Mouse (Mus musculus) ovary, postnatal 10 days (tissue): ENCODE measurements around the gene Ccdc186.

Experiments used
- DNase-seq: peaks from one replicate; pipeline ENCODE4 v3.0.0; 2022; ENCODE audit warnings: low spot score

Ccdc186 gene

DNA sequence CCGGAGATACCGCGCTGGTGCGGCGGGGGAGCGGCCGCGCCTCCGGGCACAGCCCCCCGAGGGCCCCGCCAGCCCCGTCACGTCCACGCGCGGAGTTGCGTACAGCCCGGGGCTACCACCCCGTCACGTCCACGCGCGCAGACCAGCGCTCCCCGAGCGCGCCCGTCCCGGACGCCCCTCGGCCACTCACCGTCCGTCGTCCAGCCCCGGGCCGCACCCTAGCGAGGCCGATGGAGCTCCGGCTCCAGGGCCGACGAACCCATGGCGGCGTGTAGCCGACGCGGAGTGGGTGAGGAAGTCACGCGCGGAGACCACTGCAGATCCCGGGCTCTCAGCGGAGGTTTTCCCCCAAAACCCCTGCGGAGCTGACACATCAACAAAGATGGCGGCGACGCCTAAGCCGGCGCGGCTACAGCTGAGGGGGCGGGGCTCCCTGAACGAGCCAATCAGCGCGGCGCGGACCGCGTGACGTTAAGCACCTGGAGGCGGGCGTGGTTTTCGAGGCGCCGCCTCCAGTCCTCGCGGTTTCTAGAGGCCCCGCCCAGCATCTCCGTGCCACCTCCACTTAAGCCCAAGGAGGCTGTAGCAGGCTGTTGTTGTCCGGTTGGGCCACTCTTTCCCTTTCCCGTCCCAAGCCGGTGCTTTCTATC lies at the start of gene Ccdc186:
Gene Ccdc186 (minus strand): TSS at position 393 of the 650 bp plus-strand sequence.
- peak; percentile 96 for DNase-seq

DNA sequence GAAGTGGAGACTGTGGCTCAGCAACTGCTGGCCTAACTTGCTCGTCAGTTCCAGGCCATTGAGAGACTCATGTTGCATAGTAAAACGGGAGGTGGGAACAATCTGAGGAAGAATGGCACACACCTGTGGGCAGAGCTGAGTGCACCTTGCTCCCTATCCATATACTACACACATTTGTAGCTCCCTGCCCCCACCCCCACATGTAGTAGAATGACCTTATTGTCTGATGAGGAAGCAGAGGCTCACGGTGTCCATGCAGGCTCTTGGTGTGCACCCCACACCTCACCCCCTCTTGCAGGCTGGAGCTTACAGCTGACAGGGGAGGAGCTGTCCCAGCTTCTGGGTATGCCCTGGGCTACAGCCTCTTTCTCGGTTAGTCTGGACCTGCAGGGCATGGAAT lies 45.7 kb upstream of the Ccdc186 start:
- no peak for DNase-seq

DNA sequence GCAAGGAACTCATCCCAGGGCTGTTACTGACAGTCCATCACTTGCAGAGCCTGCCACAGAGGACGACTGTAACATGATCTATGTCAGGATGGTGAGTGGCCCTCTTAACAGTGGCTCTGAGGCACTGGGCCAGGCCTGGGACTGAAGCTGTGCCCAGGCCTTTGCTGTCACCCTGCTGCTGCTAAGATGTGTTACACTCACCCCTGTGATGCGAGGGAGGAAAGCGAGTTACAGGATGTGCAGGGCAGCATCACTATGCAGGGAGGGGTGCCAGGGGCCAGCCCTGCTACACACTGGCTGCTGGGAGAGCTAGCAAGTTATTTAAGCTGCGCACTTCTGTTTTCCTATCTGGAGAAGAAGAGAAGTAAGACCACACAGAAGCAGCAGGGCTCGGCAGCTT lies 34.5 kb upstream of the Ccdc186 start:
- no peak for DNase-seq

DNA sequence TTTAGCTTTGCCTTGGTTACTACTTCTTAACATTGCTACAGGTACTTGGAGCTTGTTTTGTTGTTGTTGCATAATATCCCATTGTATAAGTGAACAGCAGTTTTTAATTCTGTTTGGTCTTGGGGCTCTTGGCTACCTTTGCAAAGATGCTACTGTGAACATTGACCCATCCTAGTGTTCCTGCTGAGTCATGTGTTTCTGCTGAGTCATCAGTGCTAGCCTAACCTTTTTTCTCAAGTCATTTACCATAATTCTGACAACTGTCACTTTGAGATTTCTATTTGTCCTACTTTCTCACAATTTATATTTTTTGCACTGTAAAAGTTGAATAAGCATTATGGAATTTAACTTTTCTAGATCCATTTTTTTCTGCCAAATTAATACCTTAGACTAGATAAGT lies 30.6 kb upstream of the Ccdc186 start:
- no peak for DNase-seq

DNA sequence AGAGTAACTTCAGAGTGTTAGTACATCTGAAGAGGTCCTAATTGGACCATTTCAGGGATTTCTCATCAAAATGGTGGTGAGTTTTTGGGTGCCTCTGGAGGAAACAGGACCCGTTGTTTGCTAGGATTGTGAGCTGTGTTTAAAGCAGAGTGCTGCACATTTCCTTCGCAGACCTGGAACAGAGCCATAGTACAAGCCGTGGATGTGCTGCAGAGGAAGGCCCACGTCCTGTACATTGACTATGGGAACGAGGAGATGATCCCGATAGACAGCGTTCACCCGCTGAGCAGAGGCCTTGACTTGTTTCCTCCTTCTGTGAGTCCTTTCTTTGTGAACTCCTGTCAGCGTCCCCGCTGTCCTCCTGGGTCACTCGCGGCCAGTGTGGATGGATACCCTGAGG lies 21.0 kb upstream of the Ccdc186 start:
- no peak for DNase-seq

DNA sequence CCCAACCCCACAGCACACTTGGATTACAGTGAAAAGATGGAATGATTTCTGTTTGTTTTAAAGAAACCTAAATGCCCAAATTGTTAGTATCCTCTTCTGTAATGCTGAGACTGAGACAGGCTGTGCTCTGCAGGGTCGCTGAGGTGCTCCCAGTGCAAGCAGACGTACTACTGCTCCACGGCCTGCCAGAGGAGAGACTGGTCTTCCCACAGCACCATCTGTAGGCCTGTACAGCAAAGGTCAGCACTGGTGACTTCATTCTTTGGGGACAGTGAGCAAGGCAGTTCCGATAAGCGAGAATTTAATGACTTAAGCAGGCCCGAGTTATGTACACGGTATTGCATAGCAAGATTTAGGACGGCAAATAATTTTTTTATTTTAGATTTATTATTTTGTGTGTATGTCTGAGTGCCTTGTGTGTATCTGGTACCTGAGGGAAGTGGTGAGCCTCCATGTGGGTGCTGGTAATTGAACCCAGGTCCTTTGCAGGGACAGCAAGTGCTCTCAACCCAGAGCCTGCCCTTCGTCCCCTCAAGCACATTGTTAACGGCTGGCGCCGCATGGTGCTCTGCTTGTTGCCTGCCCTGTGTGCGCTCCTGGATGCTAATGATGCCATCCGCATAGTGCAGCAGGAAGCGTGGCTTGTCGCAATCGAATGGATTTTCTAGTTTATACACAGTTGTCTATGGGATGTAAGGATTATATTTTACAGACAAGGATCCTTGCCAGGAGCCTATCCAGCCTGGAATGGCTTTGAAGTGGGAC lies 17.1 kb upstream of the Ccdc186 start:
- DNase-seq: no peak

- DNase-seq: no peak
Observed at GRCm38 (mm10) chr19:56835340-56835739, 13.3 kb upstream of the Ccdc186 start.

GRCm38 (mm10) chr19:56830163-56830562 lies 8.2 kb upstream of the Ccdc186 start:
- no peak for DNase-seq

- no peak for DNase-seq
Observed at GRCm38 (mm10) chr19:56829267-56829666, 7.3 kb upstream of the Ccdc186 start.

- DNase-seq: no peak
Observed at GRCm38 (mm10) chr19:56828305-56828704, 6.3 kb upstream of the Ccdc186 start.

- no peak for DNase-seq
Observed at GRCm38 (mm10) chr19:56826047-56826631, 4.1 kb upstream of the Ccdc186 start, which contains the start of gene Tdrd1. Tdrd1 (plus strand) TSS chr19:56826209.

DNA sequence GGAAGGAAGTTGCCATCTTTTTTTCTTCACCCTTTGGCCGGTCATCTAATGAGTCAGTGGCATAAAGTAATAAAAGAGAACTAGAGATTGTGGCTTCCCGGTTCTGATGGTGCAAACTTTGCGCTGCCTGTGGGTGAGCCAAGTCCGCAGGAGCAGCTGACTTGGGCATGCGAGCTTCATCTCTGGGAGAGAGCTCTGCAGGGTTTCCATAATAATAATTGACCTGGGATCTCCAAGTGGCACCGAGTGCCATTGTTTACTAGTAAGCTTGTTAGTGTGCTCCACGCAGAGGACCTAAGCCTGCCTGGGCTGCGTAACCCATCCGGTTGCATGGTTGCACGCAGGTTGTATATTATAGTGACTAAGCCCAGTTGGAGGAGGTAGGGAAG lies 452 bp upstream of the Ccdc186 start:
- DNase-seq: no peak

GRCm38 (mm10) chr19:56821040-56821797 lies 771 bp downstream of the Ccdc186 start:
- no peak for DNase-seq

DNA sequence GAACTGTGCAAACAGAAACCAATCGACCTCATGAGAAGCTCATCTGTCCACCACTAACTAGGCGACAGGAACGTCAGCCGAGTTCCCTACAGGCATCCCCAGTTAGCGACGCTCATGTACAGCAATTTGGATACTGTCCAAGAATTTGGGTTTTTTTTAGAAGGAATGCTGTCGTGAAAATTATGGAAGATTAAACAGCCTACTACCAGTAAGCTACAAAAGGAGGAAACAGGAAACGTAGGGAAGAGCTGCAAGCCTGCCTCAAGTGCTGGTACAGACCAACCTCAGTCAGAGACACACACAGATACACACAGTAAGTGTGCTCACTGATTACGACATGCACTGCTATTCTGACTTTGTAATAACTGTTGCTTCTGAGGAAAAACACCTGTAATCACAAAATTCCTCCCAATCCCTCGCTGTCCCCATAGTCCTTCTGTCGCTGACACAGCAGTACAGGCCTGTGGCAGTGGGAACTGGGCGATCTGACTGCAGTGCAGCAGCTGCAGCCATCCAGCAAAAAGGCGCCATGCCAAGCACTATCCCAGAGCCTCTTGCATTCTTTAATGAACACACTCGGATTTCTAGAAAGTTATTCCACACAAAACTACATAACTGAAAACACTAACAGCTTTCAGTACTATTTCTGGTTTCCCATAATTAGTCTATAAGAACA lies 4.0 kb downstream of the Ccdc186 start:
- no peak for DNase-seq

DNA sequence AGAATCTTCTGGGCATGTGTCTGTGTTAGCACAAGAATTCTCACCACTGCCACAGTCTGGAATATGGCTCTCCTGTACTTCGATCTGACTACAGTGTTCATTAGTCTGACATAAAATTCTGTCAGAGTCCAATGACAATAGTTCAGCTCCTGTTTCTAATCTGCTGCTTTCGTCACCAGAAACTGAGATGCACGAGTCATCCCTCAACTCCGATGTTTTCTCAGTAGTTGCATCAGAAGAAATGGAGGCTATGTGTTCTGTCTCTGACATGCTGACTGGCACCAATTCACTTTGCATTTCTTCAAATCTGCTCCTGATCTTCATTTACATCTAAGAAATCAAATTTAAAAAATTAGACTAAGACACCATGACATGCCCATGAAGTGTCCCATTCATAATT lies 8.6 kb downstream of the Ccdc186 start:
- no peak for DNase-seq

- no peak for DNase-seq
Observed at GRCm38 (mm10) chr19:56811590-56811989, 10.4 kb downstream of the Ccdc186 start.

DNA sequence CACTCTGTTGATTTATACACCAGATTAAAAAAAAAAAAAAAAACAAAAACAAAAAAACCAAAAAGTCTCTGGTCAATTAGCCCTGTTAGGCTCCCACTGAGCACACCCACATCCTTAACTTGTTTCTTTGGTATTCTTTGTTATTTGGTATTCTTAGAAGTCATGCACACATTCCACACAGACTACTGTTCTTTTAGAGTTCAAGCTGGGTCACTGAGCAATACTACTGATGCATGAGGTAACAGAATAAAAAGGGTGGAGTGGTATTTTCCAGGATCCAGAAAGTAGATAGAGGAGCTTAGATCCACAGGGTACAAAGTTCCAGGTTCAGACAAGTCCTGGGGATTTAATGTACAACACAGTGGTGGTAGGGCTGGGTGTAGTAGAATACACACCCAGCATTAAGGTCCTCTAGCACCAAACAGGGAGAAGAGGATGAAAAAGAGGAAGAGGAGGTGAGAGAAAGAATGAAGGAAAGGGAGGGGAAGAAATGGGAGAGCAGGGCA lies 11.3 kb downstream of the Ccdc186 start:
- no peak for DNase-seq

DNA sequence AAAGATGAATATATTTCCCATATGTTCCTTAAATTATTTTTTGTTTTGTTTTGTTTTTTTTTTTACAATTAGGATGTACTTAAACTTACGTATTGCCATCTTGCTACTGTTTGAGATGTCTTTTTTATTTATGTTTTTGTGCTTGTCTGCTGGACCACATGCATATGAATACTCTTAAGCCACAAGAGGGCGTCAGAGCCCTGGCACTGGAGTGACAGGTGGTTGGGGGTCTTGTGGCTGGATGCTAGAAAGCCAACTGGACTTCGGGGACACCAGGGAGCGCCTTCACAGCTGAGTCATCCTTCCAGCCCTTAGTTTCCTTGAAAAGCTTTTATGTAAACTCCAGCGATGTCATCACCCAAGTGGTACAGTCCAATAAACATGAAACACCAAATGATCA lies 13.2 kb downstream of the Ccdc186 start:
- no peak for DNase-seq

DNA sequence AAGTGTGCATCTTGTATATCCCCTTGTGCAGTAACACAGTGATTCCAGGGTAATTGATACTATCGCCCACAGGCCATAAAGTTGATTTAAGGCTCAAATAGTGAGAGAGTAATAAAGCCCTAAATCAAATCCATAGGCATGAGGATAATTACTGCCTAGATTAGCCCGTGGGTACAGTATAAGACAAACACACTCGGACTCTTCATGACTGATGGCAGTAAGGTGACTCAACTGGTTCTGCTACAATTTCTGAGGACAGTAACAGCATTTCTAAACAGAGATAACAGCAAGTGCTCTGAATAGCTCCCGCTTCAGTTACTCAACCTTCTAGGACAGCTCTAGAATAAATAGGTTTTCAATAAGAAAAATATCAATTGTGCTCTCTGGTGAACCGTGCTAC lies 14.9 kb downstream of the Ccdc186 start:
- DNase-seq: no peak

DNA sequence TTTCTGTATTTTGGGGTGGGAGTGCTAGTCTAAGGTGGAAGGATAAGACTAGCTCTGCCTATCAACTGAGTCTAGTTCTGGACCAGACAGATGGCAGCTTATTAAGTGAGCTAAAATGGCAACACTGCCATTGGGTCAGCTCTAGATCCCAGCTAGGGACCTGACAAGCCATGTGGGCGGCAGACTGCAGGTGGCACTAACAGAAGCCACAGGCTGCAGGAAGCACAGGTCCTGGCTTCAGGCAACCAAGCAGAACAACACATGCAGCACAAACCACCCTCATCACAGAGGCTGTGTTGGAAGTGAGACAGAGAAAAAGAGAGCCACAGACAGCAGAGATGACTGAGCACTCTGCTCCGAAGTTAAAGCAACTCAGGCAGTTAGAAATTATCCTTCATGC lies 16.6 kb downstream of the Ccdc186 start:
- DNase-seq: no peak

GRCm38 (mm10) chr19:56802352-56802746 lies 19.6 kb downstream of the Ccdc186 start:
- DNase-seq: no peak
